Mouse (Mus musculus) ovary, adult 10 weeks (tissue): ENCODE measurements around the gene Defb10. TPM values are rescaled to one million over a fixed set of nuclear protein-coding genes. Genes with fewer than 3 reads are reported as not detected.

Source experiments
- polyA plus RNA-seq: library from polyadenylated mRNA; stranded (reverse); fragments of 350-450 nt; fragmentation: Illumina TruSeq; extraction: RNeasy Lipid Tissue Mini Kit (QIAGEN cat#74804); gene quantifications from one replicate; pipeline ENCODE4 v1.2.3, GENCODE M21; 2014

Gene Defb10
- polyA plus RNA-seq = not detected

GRCm38 (mm10) chr8:21858586-21858985, at the start of gene Defb10:
Gene Defb10, plus strand, starts transcription at chr8:21858901.

GRCm38 (mm10) chr8:21885321-21885720, 26.6 kb downstream of the Defb10 start, which contains the start of gene Defb9:
Gene Defb9, minus strand, starts transcription at chr8:21885421.

GRCm38 (mm10) chr8:21906290-21906689, 47.6 kb downstream of the Defb10 start, which contains the start of gene Defb11:
Gene Defb11, minus strand, starts transcription at chr8:21906412.

Other genes starting within 250 kb of the Defb10 start
- not detected for gene Defa26, start 240.7 kb upstream of the Defb10 start, polyA plus RNA-seq
- not detected for gene Defa17, start 203.1 kb upstream of the Defb10 start, polyA plus RNA-seq
- not detected for gene Defa34, start 193.1 kb upstream of the Defb10 start, polyA plus RNA-seq
- gene AY761184, start 155.3 kb upstream of the Defb10 start, polyA plus RNA-seq = not detected
- not detected for gene Defa24, start 124.4 kb upstream of the Defb10 start, polyA plus RNA-seq
- gene Defb50, start 35.4 kb upstream of the Defb10 start, polyA plus RNA-seq = not detected
- gene Defb2, start 19.0 kb upstream of the Defb10 start, polyA plus RNA-seq = not detected
- not detected for gene Defb9, start 26.5 kb downstream of the Defb10 start, polyA plus RNA-seq
- not detected for gene Defb11, start 47.5 kb downstream of the Defb10 start, polyA plus RNA-seq
- not detected for gene Defb15, start 73.8 kb downstream of the Defb10 start, polyA plus RNA-seq
- not detected for gene Defb35, start 79.5 kb downstream of the Defb10 start, polyA plus RNA-seq
- not detected for gene Defb13, start 87.9 kb downstream of the Defb10 start, polyA plus RNA-seq
- 0.31 TPM for gene Fam90a1a, start 99.8 kb downstream of the Defb10 start, polyA plus RNA-seq
- not detected for gene Ccdc70, start 110.9 kb downstream of the Defb10 start, polyA plus RNA-seq
- not detected for gene Atp7b, start 201.4 kb downstream of the Defb10 start, polyA plus RNA-seq
- 52.7 TPM for gene Alg11, start 201.8 kb downstream of the Defb10 start, polyA plus RNA-seq